Mouse (Mus musculus) neural tube, embryonic 13.5 days (tissue): ENCODE data around the gene Celsr1. TPM values are rescaled to one million over a fixed set of nuclear protein-coding genes. Genes with fewer than 3 reads are reported as not detected.
A peak's percentile ranks its signal among the peaks of the same experiment; 100 is the strongest.

Source experiments
- ATAC-seq: fragments of 200-750 bp; cut with Nextera tagmentation; 2 replicates; pipeline ENCODE4 v1.8.0; 2017; ENCODE audit warnings: low read depth, mild to moderate bottlenecking, moderate TSS enrichment, moderate library complexity
- H3K27ac ChIP-seq: fragments of 300-500 bp; sonication (generic); replicated peaks from 2 replicates; pipeline ENCODE4 v1.5.1; 2015; ENCODE audit warnings: moderate library complexity, mild to moderate bottlenecking, inconsistent platforms
- H3K27me3 ChIP-seq: fragments of 300-500 bp; sonication (generic); 2 replicates; pipeline ENCODE4 v1.6.1; 2015; ENCODE audit warnings: mild to moderate bottlenecking, inconsistent platforms
- H3K36me3 ChIP-seq: fragments of 300-500 bp; sonication (generic); 2 replicates; pipeline ENCODE4 v1.6.1; 2015; ENCODE audit warnings: mild to moderate bottlenecking, inconsistent platforms
- H3K4me1 ChIP-seq: fragments of 300-500 bp; sonication (generic); replicated peaks from 2 replicates; pipeline ENCODE4 v1.6.1; 2015; ENCODE audit warnings: inconsistent platforms
- H3K4me2 ChIP-seq: fragments of 300-500 bp; sonication (generic); 2 replicates; pipeline ENCODE4 v1.6.1; 2015; ENCODE audit warnings: inconsistent platforms, mild to moderate bottlenecking, moderate library complexity
- H3K4me3 ChIP-seq: fragments of 300-500 bp; sonication (generic); 2 replicates; pipeline ENCODE4 v1.5.1; 2015; ENCODE audit warnings: mild to moderate bottlenecking, inconsistent platforms
- H3K9ac ChIP-seq: fragments of 300-500 bp; sonication (generic); 2 replicates; pipeline ENCODE4 v1.6.1; 2015; ENCODE audit warnings: moderate library complexity, mild to moderate bottlenecking, inconsistent platforms
- H3K9me3 ChIP-seq: fragments of 300-500 bp; sonication (generic); 2 replicates; pipeline ENCODE4 v1.6.1; 2016; ENCODE audit warnings: inconsistent platforms
- WGBS: fragments of 180-500 bp; shearing (Covaris S2); methylation state at CpG from one replicate; pipeline ENCODE4 v1.1.7; 2015; 5-methylcytosine and 5-hydroxymethylcytosine counted together
- polyA plus RNA-seq: library from polyadenylated mRNA; unstranded; fragments of >200 nt; fragmentation: Nextera tagmentation; extraction: Ambion mirVana; gene quantifications from 2 replicates; pipeline ENCODE4 v1.2.1, GENCODE M21; 2015

Gene Celsr1
- polyA plus RNA-seq, result 1.8 TPM in 2 replicates

- 0 out of 2 replicates have a peak within 1 kb of the TSS, but pooled peaks have one; percentile 42 for H3K27ac ChIP-seq
- peaks cover 49% of the 10 kb centered on the region for H3K4me1 ChIP-seq
- H3K9ac ChIP-seq, result peak within 1 kb of the TSS; percentile 65
- peak; percentile 28 for ATAC-seq
- peaks cover 9% of the 10 kb centered on the region; the same call in 1 of the 2 replicates for H3K9me3 ChIP-seq
- peaks cover 36% of the 10 kb centered on the region for H3K27me3 ChIP-seq
- WGBS, result under 1% methylated on average over 79 of the region's 80 CpGs
- peak within 1 kb of the TSS; percentile 84 for H3K4me2 ChIP-seq
- H3K4me3 ChIP-seq, result peak within 1 kb of the TSS; percentile 46
- peaks cover 16% of the 10 kb centered on the region for H3K36me3 ChIP-seq
Observed at GRCm38 (mm10) chr15:86033191-86033841, at the start of gene Celsr1. TSS of gene Celsr1 (minus strand) at chr15:86033777.

GRCm38 (mm10) chr15:86083261-86083741 is 49.7 kb upstream of the Celsr1 start:
- H3K4me3 ChIP-seq, result no peak overlapping the region
- no peak overlapping the region for H3K27ac ChIP-seq
- no peaks in the 10 kb centered on the region for H3K27me3 ChIP-seq
- H3K9me3 ChIP-seq, result no peaks in the 10 kb centered on the region
- no peaks in the 10 kb centered on the region for H3K36me3 ChIP-seq
- WGBS, result 55% methylated on average over 6 of the region's 6 CpGs
- no peak for ATAC-seq
- H3K9ac ChIP-seq, result no peak overlapping the region
- no peak overlapping the region for H3K4me2 ChIP-seq
- peaks cover 81% of the 10 kb centered on the region for H3K4me1 ChIP-seq

GRCm38 (mm10) chr15:86082551-86082961 is 49.0 kb upstream of the Celsr1 start:
- H3K4me3 ChIP-seq, result no peak overlapping the region
- no peak overlapping the region for H3K4me2 ChIP-seq
- no peaks in the 10 kb centered on the region for H3K36me3 ChIP-seq
- H3K4me1 ChIP-seq, result peaks cover 73% of the 10 kb centered on the region
- H3K27ac ChIP-seq, result no peak overlapping the region
- WGBS, result 84% methylated on average over 11 of the region's 11 CpGs
- H3K27me3 ChIP-seq, result no peaks in the 10 kb centered on the region
- no peak overlapping the region for H3K9ac ChIP-seq
- no peaks in the 10 kb centered on the region for H3K9me3 ChIP-seq
- no peak for ATAC-seq

GRCm38 (mm10) chr15:86081654-86082053 is 48.1 kb upstream of the Celsr1 start:
- no peak overlapping the region for H3K4me3 ChIP-seq
- H3K9me3 ChIP-seq, result no peaks in the 10 kb centered on the region
- H3K4me2 ChIP-seq, result no peak overlapping the region
- H3K27ac ChIP-seq, result no peak overlapping the region
- no peaks in the 10 kb centered on the region for H3K36me3 ChIP-seq
- WGBS, result 50% methylated on average over 12 of the region's 12 CpGs
- no peak for ATAC-seq
- no peaks in the 10 kb centered on the region for H3K27me3 ChIP-seq
- no peak overlapping the region for H3K9ac ChIP-seq
- H3K4me1 ChIP-seq, result peaks cover 64% of the 10 kb centered on the region

- WGBS, result 92% methylated on average over 1 of the region's 1 CpGs
- H3K4me3 ChIP-seq, result no peak overlapping the region
- H3K27me3 ChIP-seq, result no peaks in the 10 kb centered on the region
- H3K4me2 ChIP-seq, result no peak overlapping the region
- no peak overlapping the region for H3K27ac ChIP-seq
- ATAC-seq, result no peak
- no peaks in the 10 kb centered on the region for H3K36me3 ChIP-seq
- no peak overlapping the region for H3K9ac ChIP-seq
- peaks cover 60% of the 10 kb centered on the region for H3K4me1 ChIP-seq
- no peaks in the 10 kb centered on the region for H3K9me3 ChIP-seq
Observed at GRCm38 (mm10) chr15:86080408-86080807, 46.8 kb upstream of the Celsr1 start.

GRCm38 (mm10) chr15:86079876-86080275 is 46.3 kb upstream of the Celsr1 start:
- Histone ChIP-seq H3K9me3 (no peaks in the 10 kb centered on the region), H3K9ac (no peak overlapping the region), H3K4me3 (no peak overlapping the region), H3K27me3 (no peaks in the 10 kb centered on the region), H3K4me2 (no peak overlapping the region), H3K27ac (no peak overlapping the region), H3K36me3 (no peaks in the 10 kb centered on the region), H3K4me1 (peaks cover 54% of the 10 kb centered on the region)
- WGBS, result 79% methylated on average over 4 of the region's 4 CpGs
- no peak for ATAC-seq

GRCm38 (mm10) chr15:86079467-86079866 is 45.9 kb upstream of the Celsr1 start:
- Histone ChIP-seq H3K9me3 (no peaks in the 10 kb centered on the region), H3K4me1 (peaks cover 50% of the 10 kb centered on the region), H3K4me3 (no peak overlapping the region), H3K36me3 (no peaks in the 10 kb centered on the region), H3K27ac (no peak overlapping the region), H3K9ac (no peak overlapping the region), H3K27me3 (no peaks in the 10 kb centered on the region), H3K4me2 (no peak overlapping the region)
- no peak for ATAC-seq
- 82% methylated on average over 5 of the region's 5 CpGs for WGBS

- H3K9me3 ChIP-seq, result no peaks in the 10 kb centered on the region
- ATAC-seq, result no peak
- H3K4me2 ChIP-seq, result no peak overlapping the region
- peaks cover 42% of the 10 kb centered on the region for H3K4me1 ChIP-seq
- no peaks in the 10 kb centered on the region for H3K36me3 ChIP-seq
- WGBS, result 78% methylated on average over 18 of the region's 18 CpGs
- no peaks in the 10 kb centered on the region for H3K27me3 ChIP-seq
- H3K27ac ChIP-seq, result no peak overlapping the region
- no peak overlapping the region for H3K9ac ChIP-seq
- H3K4me3 ChIP-seq, result no peak overlapping the region
Observed at GRCm38 (mm10) chr15:86078481-86079216, 45.1 kb upstream of the Celsr1 start.

GRCm38 (mm10) chr15:86077934-86078333 is 44.4 kb upstream of the Celsr1 start:
- Histone ChIP-seq H3K36me3 (no peaks in the 10 kb centered on the region), H3K9ac (no peak overlapping the region), H3K4me2 (no peak overlapping the region), H3K4me1 (peaks cover 41% of the 10 kb centered on the region), H3K27me3 (no peaks in the 10 kb centered on the region), H3K4me3 (no peak overlapping the region), H3K27ac (no peak overlapping the region), H3K9me3 (no peaks in the 10 kb centered on the region)
- no peak for ATAC-seq
- 87% methylated on average over 5 of the region's 5 CpGs for WGBS

GRCm38 (mm10) chr15:86076378-86076777 is 42.8 kb upstream of the Celsr1 start:
- Histone ChIP-seq H3K27ac (no peak overlapping the region), H3K9ac (no peak overlapping the region), H3K9me3 (no peaks in the 10 kb centered on the region), H3K4me1 (peaks cover 34% of the 10 kb centered on the region), H3K4me2 (no peak overlapping the region), H3K36me3 (no peaks in the 10 kb centered on the region), H3K27me3 (no peaks in the 10 kb centered on the region), H3K4me3 (no peak overlapping the region)
- no peak for ATAC-seq
- 88% methylated on average over 8 of the region's 8 CpGs for WGBS

- no peaks in the 10 kb centered on the region for H3K27me3 ChIP-seq
- no peak for ATAC-seq
- no peak overlapping the region for H3K4me3 ChIP-seq
- H3K4me1 ChIP-seq, result peaks cover 34% of the 10 kb centered on the region
- H3K9ac ChIP-seq, result no peak overlapping the region
- no peaks in the 10 kb centered on the region for H3K36me3 ChIP-seq
- H3K4me2 ChIP-seq, result no peak overlapping the region
- no peaks in the 10 kb centered on the region for H3K9me3 ChIP-seq
- no peak overlapping the region for H3K27ac ChIP-seq
- 96% methylated on average over 2 of the region's 2 CpGs for WGBS
Observed at GRCm38 (mm10) chr15:86076048-86076315, 42.4 kb upstream of the Celsr1 start.

- Histone ChIP-seq H3K4me1 (peaks cover 36% of the 10 kb centered on the region), H3K36me3 (no peaks in the 10 kb centered on the region), H3K9me3 (no peaks in the 10 kb centered on the region), H3K4me3 (no peak overlapping the region), H3K4me2 (no peak overlapping the region), H3K27me3 (no peaks in the 10 kb centered on the region), H3K9ac (no peak overlapping the region), H3K27ac (no peak overlapping the region)
- ATAC-seq, result no peak
- WGBS, result 89% methylated on average over 20 of the region's 20 CpGs
Observed at GRCm38 (mm10) chr15:86075305-86076047, 41.9 kb upstream of the Celsr1 start.
